Mouse (Mus musculus): ENCODE results near the gene Abca7.

Abca7 gene

DNA sequence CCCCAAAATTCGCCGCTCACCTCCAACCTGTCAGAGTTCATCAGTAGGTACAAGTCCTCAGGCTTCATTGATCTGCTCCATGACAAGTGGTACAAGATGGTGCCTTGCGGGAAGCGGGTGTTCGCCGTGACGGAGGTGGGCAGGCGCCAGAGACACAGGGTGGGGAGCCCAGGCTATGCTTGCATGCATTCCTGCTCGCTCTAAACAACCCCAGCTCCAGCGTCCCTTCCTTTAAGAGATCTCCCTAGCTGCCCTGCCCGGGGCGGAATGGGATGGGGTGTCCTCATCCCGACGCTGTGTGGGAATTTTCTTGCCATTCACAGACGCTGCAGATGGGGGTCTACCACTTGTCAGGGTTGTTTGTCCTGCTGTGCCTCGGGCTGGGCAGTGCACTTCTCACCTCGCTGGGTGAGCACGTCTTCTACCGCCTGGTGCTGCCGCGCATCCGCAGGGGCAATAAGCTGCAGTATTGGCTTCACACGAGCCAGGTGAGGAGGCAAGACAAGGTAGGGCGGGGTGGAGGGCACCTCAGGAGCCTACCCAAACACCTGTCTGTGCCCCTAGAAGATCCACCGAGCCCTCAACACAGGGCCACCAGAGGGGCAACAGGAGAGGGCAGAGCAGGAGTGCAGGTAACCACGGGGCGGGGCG lies 20.1 kb upstream of the Abca7 start:
- no peak for DNase-seq

DNA sequence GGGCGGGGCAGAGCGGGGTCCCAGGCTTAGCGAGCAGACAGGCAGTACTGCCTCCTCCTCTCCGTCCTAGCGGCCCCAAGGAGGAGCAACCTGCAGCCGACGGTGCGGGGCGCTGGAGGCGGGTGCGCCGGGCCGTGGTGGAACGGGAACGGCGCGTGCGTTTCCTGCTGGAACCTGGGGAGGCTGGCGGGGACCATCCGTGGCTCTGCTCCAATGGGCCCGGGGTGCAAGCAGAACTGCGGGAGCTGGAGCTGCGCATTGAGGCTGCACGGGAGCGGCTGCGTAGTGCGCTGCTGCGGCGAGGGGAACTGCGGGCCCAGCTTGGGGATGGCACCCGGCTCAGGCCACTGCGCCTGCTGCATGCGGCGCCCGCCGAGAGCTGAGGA lies 19.6 kb upstream of the Abca7 start:
- no peak for DNase-seq

DNA sequence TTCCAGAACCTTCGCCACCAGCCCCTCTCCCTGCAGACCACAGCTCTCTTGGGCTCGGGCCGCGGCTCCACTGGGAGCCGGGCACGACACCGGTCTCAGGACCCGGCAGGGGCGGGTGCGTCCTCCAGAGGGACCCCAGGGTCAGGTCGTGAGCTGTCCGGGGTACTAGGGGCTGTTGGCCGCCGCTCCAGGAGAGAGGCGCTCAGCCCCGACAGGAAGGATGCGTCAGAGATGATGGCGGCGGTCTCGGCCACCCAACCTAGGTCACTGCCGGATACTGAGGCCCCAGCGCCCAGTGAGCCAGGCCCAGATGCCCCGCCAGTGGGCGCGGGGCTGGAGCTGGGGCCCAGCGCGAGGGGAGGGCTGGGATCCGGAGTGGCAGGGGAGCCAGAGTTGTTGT lies 19.0 kb upstream of the Abca7 start:
- DNase-seq: no peak

DNA sequence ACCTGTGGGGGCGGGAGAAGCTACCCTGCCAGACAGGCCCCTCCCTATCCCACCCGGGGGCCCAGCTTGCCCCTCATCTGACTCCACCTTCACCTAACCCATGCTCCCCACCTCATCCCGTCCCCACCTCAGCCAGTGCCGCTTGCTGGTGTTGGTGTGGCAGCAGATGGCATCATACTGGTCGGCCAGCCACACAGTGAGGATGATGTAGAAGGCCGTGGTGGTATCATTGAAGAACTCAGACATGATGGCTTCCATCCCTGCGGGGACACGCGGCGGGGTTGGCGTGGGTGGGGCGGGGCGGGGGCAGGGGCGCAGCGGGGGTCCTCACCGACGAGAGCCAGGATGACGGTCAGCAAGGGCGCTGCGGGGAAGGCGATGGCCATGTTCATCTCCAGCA lies 18.2 kb upstream of the Abca7 start:
- DNase-seq: no peak

DNA sequence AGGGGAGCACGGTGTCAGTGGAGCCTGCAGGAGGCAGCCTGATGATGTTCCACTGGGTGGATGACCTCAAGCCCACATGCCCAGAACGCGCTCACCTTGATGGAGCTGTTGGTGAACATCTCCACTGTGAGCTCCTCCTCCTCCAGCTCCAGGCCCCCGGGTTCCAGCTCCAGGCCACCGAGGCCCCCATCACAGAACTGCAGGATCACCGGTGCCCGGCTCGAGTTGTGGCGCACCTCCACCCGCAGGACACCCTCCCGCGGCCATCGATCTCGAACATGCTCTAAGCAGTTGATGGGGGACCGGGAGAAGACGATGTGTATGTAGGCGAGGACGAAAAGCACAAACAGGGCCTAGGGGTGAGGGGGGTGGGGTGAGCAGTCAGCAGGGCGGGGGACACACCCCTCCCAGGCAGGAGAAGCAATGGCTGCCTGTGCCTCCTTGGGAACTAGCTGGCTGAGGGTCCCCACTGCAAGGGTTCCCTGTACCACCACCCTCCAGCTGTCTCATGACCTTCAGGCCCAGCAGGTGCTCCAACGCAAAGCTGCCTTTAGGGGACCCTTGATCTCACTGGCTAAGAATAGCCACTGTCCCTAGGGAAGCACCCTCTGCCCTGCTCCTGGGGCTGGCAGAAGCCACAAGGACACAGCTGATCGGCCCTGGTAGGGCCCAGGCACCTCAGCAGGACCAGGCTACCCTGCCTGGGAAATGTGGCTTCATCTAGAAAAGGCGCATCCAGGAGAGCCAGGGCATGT lies 16.7 kb upstream of the Abca7 start:
- DNase-seq: no peak

DNA sequence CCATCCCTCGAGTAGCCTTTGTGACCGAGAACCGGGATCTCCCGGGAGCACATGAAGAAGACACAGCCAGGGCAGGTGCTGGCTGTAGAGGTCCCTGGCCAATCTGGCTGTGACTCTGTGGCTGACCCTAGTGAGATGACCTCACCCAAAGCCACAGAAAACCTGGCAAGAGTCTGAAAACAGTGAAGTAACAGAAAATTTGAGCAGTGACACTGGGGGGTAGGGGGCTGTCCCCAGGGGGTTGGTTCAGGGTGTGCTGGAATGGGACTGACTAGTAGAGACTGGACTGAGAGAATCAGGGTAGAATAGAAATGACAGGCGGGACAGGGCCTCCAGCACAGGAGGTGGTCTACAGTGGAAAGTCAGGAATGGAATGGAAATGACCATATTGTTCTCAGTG lies 13.1 kb upstream of the Abca7 start:
- DNase-seq: no peak

- peak; percentile 65 to 78 for DNase-seq
These were observed 12.6 kb upstream of the Abca7 start for GRCm38 (mm10) chr10:79983670-79984069.

DNA sequence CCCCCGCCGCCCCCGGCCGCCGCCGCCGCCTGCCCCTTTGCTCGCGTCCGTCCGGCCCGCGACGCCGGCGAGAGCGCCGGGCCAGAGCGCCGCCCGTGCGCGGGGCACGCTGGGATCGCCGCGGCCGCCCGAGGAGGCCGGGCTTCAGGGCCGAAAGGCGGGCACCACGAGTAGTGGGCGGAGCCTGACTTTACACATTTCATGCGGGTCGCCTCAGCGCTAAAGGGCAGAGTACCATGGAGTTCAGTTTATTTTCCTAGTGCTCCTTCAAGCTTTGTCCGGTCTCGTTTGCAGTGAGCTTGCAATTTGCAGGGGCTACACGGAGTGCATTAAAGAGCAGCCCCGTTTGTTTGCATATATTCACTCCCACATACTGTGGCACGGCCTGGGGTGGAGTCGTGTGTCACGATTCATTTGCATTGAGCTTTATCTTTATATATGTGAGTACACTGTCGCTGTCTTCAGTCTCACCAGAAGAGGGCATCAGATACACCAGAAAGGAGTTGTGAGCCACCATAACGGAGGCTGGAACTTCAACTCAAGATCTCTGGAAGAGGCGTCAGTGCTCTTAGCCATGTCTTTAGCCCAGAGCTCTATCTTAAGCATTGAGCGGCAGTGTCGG lies 12.0 kb upstream of the Abca7 start, which contains the start of gene Tmem259:
Gene Tmem259, minus strand, starts transcription at position 136 of the 622 bp plus-strand sequence.
- DNase-seq: peak; percentile 84 to 92

GRCm38 (mm10) chr10:79984871-79985270 lies 11.4 kb upstream of the Abca7 start:
- DNase-seq: peak; percentile 93 to 99

DNA sequence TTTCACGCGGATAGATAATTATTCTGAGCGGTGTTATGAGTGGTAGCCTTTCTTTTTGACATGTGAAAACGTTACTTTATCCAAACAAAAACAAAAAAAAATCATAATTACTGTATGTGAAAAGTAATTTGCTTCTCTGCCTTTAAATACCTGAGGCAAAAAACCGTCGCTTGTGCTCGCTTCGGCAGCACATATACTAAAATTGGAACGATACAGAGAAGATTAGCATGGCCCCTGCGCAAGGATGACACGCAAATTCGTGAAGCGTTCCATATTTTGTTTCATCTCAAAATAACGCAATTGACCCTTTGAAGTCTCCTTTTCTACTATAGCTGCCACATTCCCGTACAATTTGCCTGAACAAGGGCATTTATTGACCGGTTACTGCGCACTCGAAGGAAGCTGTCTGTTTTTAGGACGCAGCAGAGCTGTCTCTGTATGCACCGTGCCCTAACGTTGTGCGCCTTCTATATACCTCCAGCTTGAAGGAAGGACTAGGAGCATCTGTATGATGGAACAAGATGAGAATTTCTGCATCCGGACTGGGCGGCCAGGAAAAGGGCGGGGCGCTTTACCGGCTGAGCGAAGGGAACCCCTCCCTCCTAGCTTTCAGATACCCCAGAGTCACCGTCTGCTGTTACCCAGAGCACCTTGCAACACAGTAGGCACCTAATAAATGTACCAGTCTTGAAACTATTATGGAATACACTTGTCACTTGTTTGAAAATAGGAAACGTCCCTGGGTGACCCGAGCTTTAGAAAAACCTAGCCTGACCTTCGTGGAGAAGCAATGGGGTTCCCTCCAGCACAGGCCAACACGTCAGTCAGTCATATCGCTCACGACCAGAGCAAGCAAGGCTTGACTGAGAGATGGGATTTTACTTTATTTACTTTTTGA lies 10.7 kb upstream of the Abca7 start:
- peak; percentile 80 for DNase-seq

- DNase-seq: peak; percentile 43 to 58
These were observed 9.9 kb upstream of the Abca7 start for GRCm38 (mm10) chr10:79986232-79986878.

- peak; percentile 87 to 92 for DNase-seq
These were observed 9.3 kb upstream of the Abca7 start for GRCm38 (mm10) chr10:79986963-79987362.

DNA sequence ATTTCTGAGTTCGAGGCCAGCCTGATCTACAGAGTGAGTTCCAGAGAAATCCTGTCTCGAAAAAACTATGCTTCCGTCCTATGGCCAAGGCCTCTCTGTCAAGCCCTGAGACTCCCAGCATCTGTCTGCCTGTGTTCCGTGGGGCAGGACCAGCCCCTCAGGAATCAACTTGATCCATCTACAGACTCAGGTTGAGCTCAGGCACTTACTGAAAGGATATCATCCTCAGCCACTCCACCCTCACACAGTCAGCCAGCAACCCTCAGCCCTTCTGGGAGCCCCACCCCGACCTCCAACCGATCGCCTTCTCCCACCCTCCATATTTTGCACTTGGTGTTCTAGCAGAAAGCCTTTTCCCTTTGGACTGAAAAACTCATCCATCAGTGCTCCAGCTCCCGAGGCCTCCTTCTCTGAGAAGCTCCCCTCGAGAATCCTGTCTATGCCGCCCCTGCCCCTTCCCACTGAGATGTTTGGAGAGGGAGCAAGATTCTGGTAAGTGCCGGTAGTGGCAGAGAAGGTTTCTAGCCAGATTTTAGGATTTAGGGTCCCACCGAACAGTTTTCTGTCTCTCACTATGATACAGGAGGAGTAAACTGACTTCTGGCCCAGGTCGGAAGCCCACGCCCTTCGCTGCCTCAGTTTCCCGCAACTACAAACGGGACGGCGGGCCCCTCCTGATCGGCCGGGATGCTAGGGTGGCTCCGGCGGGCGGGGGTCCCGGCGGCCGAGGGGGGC lies 8.4 kb upstream of the Abca7 start:
- no peak for DNase-seq

DNA sequence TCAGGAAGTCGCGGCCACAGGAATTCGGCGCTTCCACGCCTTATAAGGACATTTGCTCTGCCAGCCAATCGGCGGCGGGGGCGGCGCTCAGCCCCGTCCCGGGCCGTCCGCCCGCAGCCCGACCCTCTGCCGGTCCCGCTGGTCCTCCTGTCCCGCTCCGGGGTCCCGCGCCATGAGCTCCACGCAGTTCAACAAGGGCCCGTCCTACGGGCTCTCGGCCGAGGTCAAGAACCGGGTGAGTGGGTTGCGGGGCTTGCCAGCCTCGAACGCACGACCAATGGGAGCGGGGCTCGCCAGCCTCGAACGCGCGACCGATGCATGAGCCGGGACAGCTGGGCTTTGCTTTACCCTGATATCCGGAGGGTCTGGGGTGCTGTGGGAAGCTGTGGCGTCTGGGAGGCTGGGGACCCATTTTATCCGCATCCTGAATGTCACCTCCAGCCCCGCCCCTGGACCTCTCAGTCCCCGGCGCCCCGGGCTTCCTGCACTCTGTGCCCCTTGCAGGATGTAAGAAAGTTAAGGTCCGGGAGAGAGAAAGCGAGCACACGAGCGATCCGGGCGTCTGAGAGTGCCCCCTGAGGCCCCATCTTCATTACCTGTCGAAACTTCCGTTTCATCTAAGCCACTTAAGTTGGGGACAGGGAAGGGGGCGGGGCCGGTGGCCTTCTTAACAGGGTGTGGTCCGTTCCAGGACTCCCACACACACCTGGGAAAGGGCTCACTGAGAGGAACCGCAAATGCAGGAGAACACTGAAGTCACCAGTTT lies 7.6 kb upstream of the Abca7 start, which contains the start of gene Cnn2:
Gene Cnn2, plus strand, starts transcription at position 79 of the 766 bp plus-strand sequence.
- DNase-seq: no peak

GRCm38 (mm10) chr10:79989272-79989786 lies 7.0 kb upstream of the Abca7 start:
- DNase-seq: no peak

GRCm38 (mm10) chr10:79989870-79990269 lies 6.4 kb upstream of the Abca7 start:
- DNase-seq: no peak

DNA sequence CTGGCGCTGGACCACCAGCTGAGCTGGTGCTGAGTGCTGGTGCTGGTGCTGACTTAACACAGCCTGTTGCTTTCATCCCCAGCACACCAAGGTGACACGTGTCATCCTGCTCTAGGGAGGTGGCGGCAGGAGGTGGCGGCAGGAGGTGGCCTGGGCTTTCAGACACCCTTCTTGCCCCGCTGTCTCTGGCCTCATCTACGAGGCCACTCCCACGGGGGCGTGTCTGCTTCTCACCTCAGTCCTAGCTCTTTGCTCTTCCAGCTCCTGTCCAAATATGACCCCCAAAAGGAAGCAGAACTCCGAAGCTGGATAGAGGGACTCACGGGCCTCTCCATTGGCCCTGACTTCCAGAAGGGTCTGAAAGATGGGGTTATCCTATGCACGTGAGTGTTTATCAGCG lies 5.2 kb upstream of the Abca7 start:
- no peak for DNase-seq

- no peak for DNase-seq
These were observed 4.7 kb upstream of the Abca7 start for GRCm38 (mm10) chr10:79991548-79991947.

DNA sequence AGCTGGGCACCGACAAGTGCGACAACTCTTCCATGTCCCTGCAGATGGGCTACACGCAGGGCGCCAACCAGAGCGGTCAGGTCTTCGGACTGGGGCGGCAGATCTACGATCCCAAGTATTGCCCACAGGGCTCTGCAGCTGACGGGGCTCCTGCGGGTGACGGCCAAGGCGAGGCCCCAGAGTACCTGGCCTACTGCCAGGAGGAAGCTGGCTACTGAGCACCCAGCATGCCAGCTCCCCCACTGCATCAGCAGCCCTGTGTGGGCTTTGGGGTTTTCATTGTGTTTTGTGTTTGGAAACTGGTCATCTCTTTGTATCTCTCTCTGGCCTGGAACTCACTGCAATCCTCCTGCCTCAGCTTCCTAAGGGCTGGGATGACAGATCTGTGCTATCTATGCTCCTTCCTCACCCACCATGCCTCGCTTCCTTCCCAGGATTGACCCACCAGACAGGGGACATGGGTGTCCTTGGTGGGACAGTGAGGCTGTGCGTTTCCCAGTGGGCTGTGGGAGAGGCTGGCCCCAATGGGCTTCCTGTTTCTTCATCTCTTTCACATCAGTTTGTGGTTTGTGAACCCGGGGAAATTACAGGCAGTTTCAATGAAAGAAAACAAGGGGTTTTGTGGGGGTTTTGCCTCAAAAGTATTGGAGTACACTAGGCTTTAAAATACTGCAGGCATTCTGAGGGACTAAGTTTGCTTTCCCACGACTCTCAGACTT lies 1.7 kb upstream of the Abca7 start:
- DNase-seq: no peak

- no peak for DNase-seq
These were observed 658 bp upstream of the Abca7 start for GRCm38 (mm10) chr10:79995636-79996035.
